Mouse (Mus musculus): ENCODE measurements around the gene Cep72. TPM values are rescaled to one million over a fixed set of nuclear protein-coding genes. Genes with fewer than 3 reads are reported as not detected.

Cep72 gene
- total RNA-seq, 2 experiments from 2014 or later: 3.7 to 5.1 TPM

Other genes starting within 250 kb of the Cep72 start
- gene Nkd2, start 214.7 kb downstream of the Cep72 start, total RNA-seq (2021): 1 to 10 TPM; 2.8 to 3.0 TPM
- gene Trip13, start 124.5 kb downstream of the Cep72 start, total RNA-seq (2021): 1 to 10 TPM; 3.0 to 3.8 TPM
- 10 to 100 TPM; 25.0 to 36.8 TPM for gene Brd9, start 124.5 kb downstream of the Cep72 start, total RNA-seq (2021)
- gene Zdhhc11, start 98.4 kb downstream of the Cep72 start, total RNA-seq (2021): not detected
- gene Tppp, start 52.9 kb downstream of the Cep72 start, total RNA-seq (2021): 10 to 100 TPM in 1 of 2 experiments, 1 to 10 TPM in 1; 8.3 to 13.4 TPM
- under 1 TPM in 1 of 2 experiments, not detected in 1; 0.12 TPM for gene Slc9a3, start 59.2 kb upstream of the Cep72 start, total RNA-seq (2021)
- gene Exoc3, start 146.4 kb upstream of the Cep72 start, total RNA-seq (2021): 10 to 100 TPM; 47.3 to 53.5 TPM
- gene Ahrr, start 230.0 kb upstream of the Cep72 start, total RNA-seq (2021): 1 to 10 TPM in 1 of 2 experiments, under 1 TPM in 1; 0.81 to 2.3 TPM